Mouse (Mus musculus): Measurements from ENCODE around the gene Ngrn.

DNA sequence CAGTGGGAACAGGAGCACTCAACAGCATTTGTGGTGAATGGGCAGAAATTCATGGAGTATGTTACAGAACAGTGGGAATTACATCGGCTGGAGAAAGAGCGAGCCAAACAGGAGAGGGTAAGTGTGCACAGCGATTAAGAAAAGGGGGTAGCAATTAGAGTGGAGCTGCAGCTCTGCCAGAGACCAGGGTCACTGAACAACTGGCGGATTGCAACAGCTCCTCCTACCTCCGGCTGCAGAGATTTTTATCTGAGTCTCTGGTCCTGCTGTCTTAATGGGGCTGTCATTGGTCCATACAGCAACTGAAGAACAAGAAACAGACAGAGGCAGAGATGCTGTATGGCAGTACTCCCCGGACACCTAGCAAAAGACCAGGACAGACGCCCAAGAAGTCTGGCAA lies 49.8 kb downstream of the Ngrn start:
- TF ChIP-seq RCOR1 (conservative IDR thresholded peaks at IDR 0.05; ENCODE audit: low read depth, low read length) (no peak), POLR2A (IDR thresholded peaks at IDR 0.05; ENCODE audit: low read depth, low read length) (no peak), EP300 (IDR thresholded peaks at IDR 0.05; ENCODE audit: low read length) (no peak), BHLHE40 (IDR thresholded peaks at IDR 0.05; ENCODE audit: low read depth, low read length) (no peak), PAX5 (IDR thresholded peaks at IDR 0.05; ENCODE audit: low read length) (no peak), CHD1 (IDR thresholded peaks at IDR 0.05; ENCODE audit: low read depth, low read length) (no peak)
